Mouse (Mus musculus) midbrain, embryonic 15.5 days (tissue): ENCODE data around the gene Pinlyp. TPM values are rescaled to one million over a fixed set of nuclear protein-coding genes. Genes with fewer than 3 reads are reported as not detected.

Experiments
- ATAC-seq: fragments of 200-750 bp; cut with Nextera tagmentation; replicated peaks from 2 replicates; pipeline ENCODE4 v1.8.0; 2017; ENCODE audit warnings: moderate TSS enrichment
- H3K27ac ChIP-seq: fragments of 300-500 bp; sonication (generic); 2 replicates; pipeline ENCODE4 v1.5.1; 2015; ENCODE audit warnings: mild to moderate bottlenecking, inconsistent platforms
- H3K27me3 ChIP-seq: fragments of 300-500 bp; sonication (generic); replicated peaks from 2 replicates; pipeline ENCODE4 v1.6.1; 2015; ENCODE audit warnings: inconsistent platforms
- H3K36me3 ChIP-seq: fragments of 300-500 bp; sonication (generic); replicated peaks from 2 replicates; pipeline ENCODE4 v1.6.1; 2015; ENCODE audit warnings: inconsistent platforms
- H3K4me1 ChIP-seq: fragments of 300-500 bp; sonication (generic); 2 replicates; pipeline ENCODE4 v1.6.1; 2015; ENCODE audit warnings: inconsistent platforms
- H3K4me2 ChIP-seq: fragments of 300-500 bp; sonication (generic); 2 replicates; pipeline ENCODE4 v1.6.1; 2015; ENCODE audit warnings: inconsistent platforms, mild to moderate bottlenecking, moderate library complexity
- H3K4me3 ChIP-seq: fragments of 300-500 bp; sonication (generic); 2 replicates; pipeline ENCODE4 v1.5.1; 2015; ENCODE audit warnings: mild to moderate bottlenecking, inconsistent platforms
- H3K9ac ChIP-seq: fragments of 300-500 bp; sonication (generic); 2 replicates; pipeline ENCODE4 v1.6.1; 2015; ENCODE audit warnings: mild to moderate bottlenecking, inconsistent platforms
- H3K9me3 ChIP-seq: fragments of 300-500 bp; sonication (generic); 2 replicates; pipeline ENCODE4 v1.6.1; 2016; ENCODE audit warnings: inconsistent platforms
- WGBS: fragments of 180-500 bp; shearing (Covaris S2); methylation state at CpG from one replicate; pipeline ENCODE4 v1.1.7; 2015; ENCODE audit warnings: mixed read lengths; 5-methylcytosine and 5-hydroxymethylcytosine counted together
- polyA plus RNA-seq: library from polyadenylated mRNA; unstranded; fragments of >200 nt; fragmentation: Nextera tagmentation; extraction: Ambion mirVana; gene quantifications from 2 replicates; pipeline ENCODE4 v1.2.1, GENCODE M21; 2015

Gene Pinlyp
- polyA plus RNA-seq, 1 experiment from 2014 or later, result not detected

DNA sequence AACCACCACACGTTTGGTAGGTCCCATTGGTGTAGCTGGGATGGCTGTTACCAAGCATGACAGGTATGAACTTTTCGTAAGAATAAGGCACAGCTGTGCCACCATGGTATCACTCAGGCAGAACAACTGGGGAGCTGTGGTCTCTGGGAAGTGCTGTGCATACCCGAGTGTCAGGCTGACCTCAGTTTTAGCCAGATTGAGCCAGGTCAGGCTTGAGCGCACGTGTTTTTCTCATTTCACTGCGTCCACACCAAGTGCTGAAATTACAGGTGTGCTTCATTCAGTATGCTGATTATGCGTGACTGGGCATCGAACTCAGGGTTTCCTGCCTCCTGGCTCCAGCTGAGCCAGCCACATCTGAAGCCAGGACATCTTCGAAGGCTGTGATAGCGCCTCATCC lies 9.9 kb upstream of the Pinlyp start:
- no peak overlapping the region for H3K4me2 ChIP-seq
- no peak overlapping the region for H3K9ac ChIP-seq
- H3K27ac ChIP-seq, result no peak overlapping the region
- ATAC-seq, result no peak
- no peaks in the 10 kb centered on the region for H3K4me1 ChIP-seq
- WGBS, result 96% methylated on average over 10 of the region's 10 CpGs
- H3K36me3 ChIP-seq, result peaks cover 3% of the 10 kb centered on the region; the same call in 1 of the 2 replicates
- H3K9me3 ChIP-seq, result no peaks in the 10 kb centered on the region
- H3K4me3 ChIP-seq, result no peak overlapping the region
- H3K27me3 ChIP-seq, result no peaks in the 10 kb centered on the region

DNA sequence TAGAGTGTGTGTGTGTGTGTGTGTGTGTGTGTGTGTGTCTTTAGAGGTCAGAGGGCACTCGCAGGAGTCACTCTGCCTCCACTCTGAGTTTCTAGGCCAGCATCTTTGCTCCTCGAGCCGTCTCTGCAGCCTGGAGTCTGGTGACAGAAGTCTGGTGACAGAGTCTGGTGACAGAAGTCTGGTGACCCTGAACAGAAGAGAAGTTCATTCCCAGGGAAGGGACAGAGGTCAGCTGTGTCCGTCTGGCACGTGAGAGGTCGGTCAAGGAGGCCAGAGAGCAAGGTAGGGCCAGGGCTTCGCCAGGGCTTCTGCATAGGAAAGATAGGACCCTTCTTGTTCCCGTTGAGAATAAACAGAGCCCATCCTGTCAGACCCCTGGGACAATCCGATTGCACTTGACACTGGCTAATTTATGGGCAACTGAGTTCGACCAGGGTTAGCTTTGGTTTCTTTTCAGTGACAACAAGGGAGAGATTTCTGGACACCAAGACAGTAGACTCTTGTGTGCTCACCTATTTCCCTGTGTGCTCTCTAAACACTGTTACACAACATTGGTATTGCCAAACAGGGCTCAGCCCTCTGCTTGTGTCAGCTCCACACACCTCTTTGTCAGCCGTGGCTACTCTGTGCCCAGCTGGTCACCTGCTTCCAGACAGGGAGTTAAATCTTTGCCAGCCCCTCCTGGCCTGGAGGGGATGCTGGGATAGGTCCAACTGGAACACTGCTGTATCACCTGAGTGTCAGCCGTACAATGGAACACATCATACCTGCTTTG lies 6.3 kb upstream of the Pinlyp start:
- Histone ChIP-seq H3K27me3 (no peaks in the 10 kb centered on the region), H3K4me2 (no peak overlapping the region), H3K4me1 (peaks cover 8% of the 10 kb centered on the region), H3K9me3 (no peaks in the 10 kb centered on the region), H3K36me3 (no peaks in the 10 kb centered on the region; the same call in 1 of the 2 replicates), H3K4me3 (no peak overlapping the region), H3K27ac (no peak overlapping the region), H3K9ac (no peak overlapping the region)
- no peak for ATAC-seq
- WGBS, result 95% methylated on average over 12 of the region's 12 CpGs

DNA sequence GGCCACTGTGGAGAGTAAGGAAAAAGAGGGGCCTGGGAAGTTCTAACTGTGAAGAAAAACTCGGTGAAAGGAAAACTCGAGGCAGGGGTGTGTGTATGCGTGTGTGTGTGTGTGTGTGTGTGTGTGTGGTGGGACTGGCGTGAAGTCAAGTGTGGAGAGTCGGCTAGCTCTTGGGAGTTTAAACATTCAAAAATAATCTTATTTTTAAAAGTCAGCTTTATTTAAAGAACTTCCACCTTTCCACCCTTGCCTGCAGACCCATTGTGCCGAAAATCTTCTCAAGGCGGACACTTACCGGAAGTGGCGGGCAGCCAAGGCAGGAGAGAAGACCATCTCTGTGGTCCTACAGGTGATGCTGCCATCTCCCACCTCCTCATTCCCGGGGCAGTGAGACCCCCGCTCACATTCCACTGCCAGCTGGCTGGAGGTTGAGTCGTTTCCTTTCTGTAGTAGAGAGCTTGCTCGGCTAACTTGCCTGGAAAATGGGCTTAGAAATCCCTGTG lies 1.7 kb upstream of the Pinlyp start:
- H3K4me3 ChIP-seq, result peak overlapping the region; percentile 87
- H3K9me3 ChIP-seq, result no peaks in the 10 kb centered on the region
- H3K27me3 ChIP-seq, result no peaks in the 10 kb centered on the region
- ATAC-seq, result peak; percentile 28; the same call in 1 of the 2 replicates
- H3K9ac ChIP-seq, result peak overlapping the region; percentile 84
- H3K4me1 ChIP-seq, result peaks cover 16% of the 10 kb centered on the region
- WGBS, result 25% methylated on average over 13 of the region's 13 CpGs
- H3K27ac ChIP-seq, result 0 out of 2 replicates have a peak overlapping the region, but pooled peaks have one; percentile 73
- peak overlapping the region; percentile 75 for H3K4me2 ChIP-seq
- H3K36me3 ChIP-seq, result no peaks in the 10 kb centered on the region; the same call in 1 of the 2 replicates

DNA sequence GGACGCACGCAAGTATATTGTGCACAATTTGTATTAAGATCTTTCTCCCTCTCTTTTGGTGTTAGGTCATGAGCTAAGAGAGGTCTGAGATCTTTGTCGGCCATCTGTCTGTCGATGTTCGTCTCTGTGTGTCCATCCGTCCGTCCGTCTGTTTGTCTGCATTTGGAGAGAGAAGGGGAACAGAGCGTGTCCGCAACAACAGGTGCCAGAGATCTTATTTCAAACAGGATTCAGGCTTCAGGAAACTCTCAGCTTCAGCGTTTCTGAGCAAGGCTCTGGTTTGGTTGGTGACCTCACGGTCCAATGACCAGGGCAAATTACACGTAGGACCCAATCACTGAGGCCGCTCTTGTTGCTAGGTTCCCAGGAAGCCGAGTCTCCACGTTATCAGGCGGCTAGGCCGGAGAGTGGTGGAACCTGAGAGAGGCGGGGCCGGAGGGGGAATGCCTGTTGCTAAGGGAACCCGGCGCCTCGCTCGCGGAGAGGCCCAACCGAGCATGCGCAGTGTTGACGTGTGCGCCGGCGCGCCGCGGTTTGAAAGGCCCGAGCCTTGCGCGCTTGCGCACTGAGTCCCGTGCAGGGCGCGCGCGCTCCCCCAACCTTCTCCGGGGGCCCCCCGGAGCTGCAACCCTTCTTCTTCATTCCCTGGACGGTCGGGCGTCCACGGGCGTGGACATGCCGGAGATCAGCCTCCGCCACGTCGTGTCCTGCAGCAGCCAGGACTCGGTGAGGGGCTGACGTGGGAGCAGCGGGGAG lies 894 bp upstream of the Pinlyp start:
- peak; percentile 98 for ATAC-seq
- no peaks in the 10 kb centered on the region; the same call in 1 of the 2 replicates for H3K36me3 ChIP-seq
- H3K4me2 ChIP-seq, result peak overlapping the region; percentile 75
- peak overlapping the region; percentile 84 for H3K9ac ChIP-seq
- H3K9me3 ChIP-seq, result no peaks in the 10 kb centered on the region
- peaks cover 16% of the 10 kb centered on the region for H3K4me1 ChIP-seq
- H3K27me3 ChIP-seq, result no peaks in the 10 kb centered on the region
- under 1% methylated on average over 57 of the region's 57 CpGs for WGBS
- peak overlapping the region; percentile 87 for H3K4me3 ChIP-seq
- H3K27ac ChIP-seq, result peak overlapping the region; percentile 73

DNA sequence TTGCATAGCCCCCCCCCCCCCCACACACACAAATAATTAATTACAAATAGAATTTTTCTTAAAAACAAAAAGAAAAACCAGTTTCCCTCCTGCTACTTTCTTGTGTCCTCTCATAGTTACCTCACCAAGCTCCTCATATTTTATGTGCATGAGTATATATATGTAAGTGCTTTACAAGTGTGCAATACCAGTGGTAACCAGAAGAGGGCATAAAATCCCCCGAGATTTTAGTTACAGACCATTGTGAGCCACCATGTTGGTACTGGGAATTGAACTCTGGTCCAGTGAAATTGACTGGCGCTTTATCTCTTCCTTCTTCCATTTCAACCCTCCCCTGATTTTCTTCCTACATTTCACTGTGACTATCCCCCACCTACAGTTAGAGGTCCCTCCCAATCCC lies 1.4 kb downstream of the Pinlyp start:
- H3K4me2 ChIP-seq, result no peak overlapping the region
- H3K27me3 ChIP-seq, result no peaks in the 10 kb centered on the region
- H3K9me3 ChIP-seq, result no peaks in the 10 kb centered on the region
- H3K27ac ChIP-seq, result no peak overlapping the region
- H3K36me3 ChIP-seq, result no peaks in the 10 kb centered on the region
- H3K4me1 ChIP-seq, result peaks cover 16% of the 10 kb centered on the region
- H3K4me3 ChIP-seq, result no peak overlapping the region
- 83% methylated on average over 2 of the region's 2 CpGs for WGBS
- H3K9ac ChIP-seq, result no peak overlapping the region
- no peak for ATAC-seq

DNA sequence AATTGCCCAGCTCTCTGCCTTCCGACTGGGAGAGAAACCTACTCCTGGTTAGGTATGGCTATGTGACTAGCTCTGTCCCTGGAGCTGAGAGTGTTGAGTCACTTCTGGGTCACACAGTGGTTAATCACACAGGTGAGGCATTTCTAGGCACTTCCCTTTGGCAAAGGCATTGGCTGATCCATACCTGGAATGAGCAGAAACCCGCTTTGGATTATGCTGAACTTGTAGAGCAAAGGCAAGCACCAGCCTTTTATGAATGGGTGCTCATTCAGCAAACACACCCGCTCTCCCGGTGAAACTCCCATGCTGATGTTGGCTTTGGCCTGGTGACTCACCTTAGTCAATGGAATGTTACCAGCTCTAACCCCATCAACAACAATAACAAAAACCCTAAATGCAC lies 6.2 kb downstream of the Pinlyp start:
- 92% methylated on average over 4 of the region's 4 CpGs for WGBS
- Histone ChIP-seq H3K4me1 (peaks cover 8% of the 10 kb centered on the region), H3K27ac (no peak overlapping the region), H3K4me2 (no peak overlapping the region), H3K9me3 (no peaks in the 10 kb centered on the region), H3K9ac (no peak overlapping the region), H3K27me3 (no peaks in the 10 kb centered on the region), H3K36me3 (peaks cover 7% of the 10 kb centered on the region), H3K4me3 (no peak overlapping the region)
- no peak for ATAC-seq

DNA sequence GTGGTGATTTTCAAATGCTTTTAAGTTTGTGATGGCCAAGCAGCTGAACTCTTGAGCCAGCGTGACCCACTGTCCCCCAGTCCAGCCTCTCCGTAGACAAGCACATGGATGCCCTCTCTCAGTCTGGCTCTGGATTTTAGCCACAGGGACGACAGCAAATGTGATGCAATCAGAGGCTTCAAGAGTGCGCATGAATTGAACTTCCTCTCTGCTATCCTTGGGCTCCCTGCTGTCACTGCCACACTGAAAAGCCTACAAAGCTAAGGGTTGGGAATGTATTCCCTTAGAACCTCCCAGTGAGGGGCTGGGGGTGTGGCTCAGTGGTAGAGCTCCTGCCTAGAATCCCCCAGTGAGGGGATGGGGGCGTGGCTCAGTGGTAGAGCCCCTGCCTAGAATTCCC lies 7.2 kb downstream of the Pinlyp start:
- ATAC-seq, result peak; percentile 28; the same call in 1 of the 2 replicates
- peaks cover 18% of the 10 kb centered on the region for H3K4me1 ChIP-seq
- no peak overlapping the region for H3K9ac ChIP-seq
- H3K27ac ChIP-seq, result no peak overlapping the region
- 75% methylated on average over 5 of the region's 5 CpGs for WGBS
- peaks cover 12% of the 10 kb centered on the region for H3K36me3 ChIP-seq
- no peaks in the 10 kb centered on the region for H3K27me3 ChIP-seq
- no peak overlapping the region for H3K4me2 ChIP-seq
- no peaks in the 10 kb centered on the region for H3K9me3 ChIP-seq
- no peak overlapping the region for H3K4me3 ChIP-seq

DNA sequence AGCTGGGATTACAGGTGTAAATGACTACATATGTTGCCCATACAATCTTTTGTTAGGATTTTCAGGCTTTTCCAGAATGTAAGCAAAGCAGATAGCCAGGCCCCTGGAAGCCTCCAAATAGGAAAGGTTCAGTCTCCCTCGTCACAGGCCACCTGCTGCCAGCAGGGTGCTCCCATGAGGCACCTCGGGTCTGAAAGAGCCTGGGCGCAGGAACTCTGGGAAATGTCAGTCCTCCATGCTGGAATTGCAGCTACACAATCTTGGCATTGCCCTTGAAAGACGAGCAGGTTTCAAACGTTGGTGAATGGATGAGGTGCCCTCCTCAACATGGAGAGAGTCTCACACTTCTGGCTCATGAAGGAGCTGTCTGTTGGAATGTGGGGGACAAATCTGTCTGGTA lies 7.8 kb downstream of the Pinlyp start:
- Histone ChIP-seq H3K9me3 (no peaks in the 10 kb centered on the region), H3K4me1 (peaks cover 23% of the 10 kb centered on the region), H3K27ac (no peak overlapping the region), H3K9ac (no peak overlapping the region), H3K4me2 (no peak overlapping the region), H3K36me3 (peaks cover 17% of the 10 kb centered on the region), H3K4me3 (no peak overlapping the region), H3K27me3 (no peaks in the 10 kb centered on the region)
- ATAC-seq, result no peak
- WGBS, result 49% methylated on average over 5 of the region's 5 CpGs

DNA sequence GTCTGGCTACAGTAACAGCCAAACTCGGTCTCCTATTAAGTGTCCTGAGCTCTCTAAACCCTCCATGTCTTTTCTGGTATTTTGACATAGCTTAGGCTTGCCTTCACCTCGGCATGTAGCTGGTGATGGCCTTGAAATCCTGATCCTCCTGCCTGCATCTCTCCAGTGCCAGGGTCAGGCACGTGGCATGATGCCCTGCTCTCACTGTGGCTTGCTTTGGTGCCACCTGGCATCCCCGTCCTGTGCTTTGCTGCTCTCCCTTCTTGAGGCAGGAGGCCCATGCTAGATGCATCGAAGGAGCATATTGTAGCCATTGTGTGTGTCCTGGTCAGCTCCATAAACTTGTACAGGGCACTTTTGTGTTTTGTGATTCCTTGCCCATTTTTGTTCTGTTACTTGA lies 8.3 kb downstream of the Pinlyp start:
- ATAC-seq, result no peak
- Histone ChIP-seq H3K27ac (no peak overlapping the region), H3K9ac (no peak overlapping the region), H3K36me3 (peaks cover 18% of the 10 kb centered on the region), H3K9me3 (no peaks in the 10 kb centered on the region), H3K4me2 (no peak overlapping the region), H3K27me3 (no peaks in the 10 kb centered on the region), H3K4me1 (peaks cover 28% of the 10 kb centered on the region), H3K4me3 (no peak overlapping the region)
- WGBS, result 82% methylated on average over 5 of the region's 5 CpGs

DNA sequence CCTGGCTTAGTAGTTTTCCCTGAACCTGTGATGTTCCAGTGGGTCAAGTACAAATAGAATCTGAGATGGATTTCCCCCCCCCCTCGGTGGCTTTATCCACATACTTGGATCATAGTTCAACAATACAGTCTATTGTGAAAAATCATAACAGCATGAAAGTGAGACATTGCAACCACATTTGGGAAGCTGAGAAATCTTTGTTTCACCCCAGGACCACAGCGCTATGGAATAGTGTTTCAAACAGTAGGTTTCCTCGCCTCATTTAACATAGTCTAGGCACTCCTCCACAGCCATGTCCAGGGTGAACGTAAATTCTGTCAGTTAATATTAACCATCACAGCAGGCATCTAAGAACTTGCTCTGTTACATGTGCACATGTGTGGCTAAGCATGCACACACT lies 8.8 kb downstream of the Pinlyp start:
- H3K9me3 ChIP-seq, result no peaks in the 10 kb centered on the region
- H3K4me2 ChIP-seq, result no peak overlapping the region
- peaks cover 18% of the 10 kb centered on the region for H3K36me3 ChIP-seq
- 85% methylated on average over 4 of the region's 4 CpGs for WGBS
- H3K27ac ChIP-seq, result no peak overlapping the region
- H3K27me3 ChIP-seq, result no peaks in the 10 kb centered on the region
- ATAC-seq, result no peak
- H3K4me3 ChIP-seq, result no peak overlapping the region
- H3K4me1 ChIP-seq, result peaks cover 33% of the 10 kb centered on the region
- no peak overlapping the region for H3K9ac ChIP-seq

DNA sequence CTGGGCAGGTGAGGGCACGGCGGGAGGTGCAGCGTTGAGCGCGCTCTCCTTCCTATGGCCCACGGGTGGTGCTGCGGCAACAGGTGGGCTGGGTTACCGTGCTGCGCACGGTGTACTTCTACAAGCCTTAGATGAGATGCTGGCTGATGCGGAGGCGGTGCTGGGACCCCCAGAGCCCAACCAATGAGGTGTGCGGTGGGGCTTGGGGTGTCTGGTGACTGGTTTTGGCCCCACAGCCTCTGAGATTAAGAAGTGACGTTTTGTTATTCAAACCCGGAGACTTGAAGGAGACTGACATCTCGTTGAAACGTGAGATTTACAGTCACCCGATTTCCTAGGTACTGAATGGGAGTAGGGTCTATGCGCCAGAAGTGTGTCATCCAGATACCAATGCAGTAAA lies 11.6 kb downstream of the Pinlyp start:
- Histone ChIP-seq H3K9ac (no peak overlapping the region), H3K4me2 (peak overlapping the region; percentile 14; the same call in 1 of the 2 replicates), H3K9me3 (no peaks in the 10 kb centered on the region), H3K27me3 (no peaks in the 10 kb centered on the region), H3K4me3 (no peak overlapping the region), H3K4me1 (peaks cover 43% of the 10 kb centered on the region), H3K27ac (no peak overlapping the region), H3K36me3 (peaks cover 18% of the 10 kb centered on the region)
- ATAC-seq, result no peak
- 30% methylated on average over 19 of the region's 19 CpGs for WGBS

DNA sequence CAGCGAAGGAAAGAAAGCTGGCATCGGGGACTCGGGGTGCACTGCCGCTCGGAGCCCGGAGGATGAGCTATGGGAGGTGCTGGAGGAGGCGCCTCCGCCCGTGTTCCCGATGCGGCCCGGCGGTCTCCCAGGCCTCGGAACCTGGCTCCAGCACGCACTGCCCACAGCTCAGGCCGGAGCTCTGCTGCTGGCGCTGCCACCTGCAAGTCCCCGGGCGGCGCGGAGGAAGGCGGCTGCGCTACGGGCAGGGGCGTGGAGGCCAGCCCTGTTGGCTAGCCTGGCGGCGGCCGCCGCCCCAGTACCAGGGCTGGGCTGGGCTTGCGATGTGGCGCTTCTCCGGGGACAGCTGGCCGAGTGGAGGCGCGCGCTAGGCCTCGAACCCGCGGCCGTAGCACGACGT lies 12.1 kb downstream of the Pinlyp start:
- Histone ChIP-seq H3K9me3 (no peaks in the 10 kb centered on the region), H3K27me3 (no peaks in the 10 kb centered on the region), H3K4me1 (peaks cover 46% of the 10 kb centered on the region), H3K36me3 (peaks cover 18% of the 10 kb centered on the region), H3K9ac (no peak overlapping the region), H3K4me2 (peak overlapping the region; percentile 14; the same call in 1 of the 2 replicates), H3K4me3 (no peak overlapping the region), H3K27ac (no peak overlapping the region)
- no peak for ATAC-seq
- 25% methylated on average over 42 of the region's 42 CpGs for WGBS
